Mouse (Mus musculus) brain, embryonic 14.5 days (tissue): ENCODE measurements at regions not wholly inside any gene's neighbourhood (a gene's known extent, or its start where the extent isn't known, plus 50 kb on each side); places are given as distances from the start of the nearest gene placed in this dataset.

Experiments used
- CTCF ChIP-seq: fragments of 200-500 bp; IDR thresholded peaks from 2 replicates; pipeline ENCODE4 v1.5.1; 2012; ENCODE audit warnings: inconsistent platforms, mild to moderate bottlenecking, moderate library complexity, borderline replicate concordance; ENCODE audit not compliant: insufficient read depth, insufficient read length; ENCODE audit errors: extremely low read depth
- POLR2A ChIP-seq: fragments of 200-500 bp; IDR thresholded peaks from 2 replicates; pipeline ENCODE4 v1.6.1; 2012; ENCODE audit warnings: mild to moderate bottlenecking, inconsistent platforms, borderline replicate concordance; ENCODE audit not compliant: poor library complexity, insufficient read depth, insufficient read length, severe bottlenecking; ENCODE audit errors: extremely low read depth

- TF ChIP-seq CTCF (no peak), POLR2A (no peak)
Measured at GRCm38 (mm10) chr13:102355569-102355968, 337.8 kb upstream of the Cd180 start.
